Mouse (Mus musculus) monocyte, adult 5-6 weeks (primary cell): Measurements from ENCODE around the gene Ankrd11. TPM values are rescaled to one million over a fixed set of nuclear protein-coding genes. Genes with fewer than 3 reads are reported as not detected.
A peak's percentile ranks its signal among the peaks of the same experiment; 100 is the strongest.

ENCODE experiments used
- ATAC-seq: fragments of 153-309, 156-312 bp; replicated peaks from 2 replicates; pipeline ENCODE4 v1.8.0; 2017; ENCODE audit warnings: mild to moderate bottlenecking; ENCODE audit not compliant: low TSS enrichment, insufficient number of reproducible peaks, severe bottlenecking, poor library complexity, low FRiP score
- total RNA-seq: library from RNA; stranded (forward); fragments of 200-1000, 200-491, 200-594 nt; gene quantifications from 3 replicates; pipeline ENCODE4 v1.2.3, GENCODE M21; 2017

Gene Ankrd11
- total RNA-seq, 1 experiment from 2014 or later: 161 TPM

GRCm38 (mm10) chr8:122983178-122983942 is 58.7 kb downstream of the Ankrd11 start:
- ATAC-seq: no peak

DNA sequence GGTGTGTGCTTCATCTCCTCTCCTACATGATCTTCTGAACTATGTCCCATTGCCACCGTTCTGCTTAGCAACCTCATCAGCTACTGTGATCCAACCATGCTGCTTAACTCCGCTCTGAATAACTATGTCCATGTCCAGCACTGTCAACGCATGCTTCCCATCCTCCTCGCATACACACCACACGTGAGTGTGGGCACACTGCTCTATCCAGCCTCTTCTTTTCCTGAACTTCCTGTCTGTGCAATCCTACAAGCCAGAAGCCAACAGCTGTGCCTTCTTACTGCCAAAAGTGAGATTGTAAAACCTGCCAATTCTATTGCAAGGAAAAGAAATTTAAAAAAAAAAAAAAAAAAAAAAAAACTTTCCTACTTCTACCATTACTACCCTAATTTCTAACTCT is 60.4 kb downstream of the Ankrd11 start:
- ATAC-seq: no peak

GRCm38 (mm10) chr8:122979865-122980509 is 62.1 kb downstream of the Ankrd11 start:
- ATAC-seq: peak; percentile 66; the same call in 1 of the 2 replicates

GRCm38 (mm10) chr8:122979424-122979823 is 62.7 kb downstream of the Ankrd11 start:
- ATAC-seq: no peak

- ATAC-seq: no peak
Measured at GRCm38 (mm10) chr8:122976046-122976445, 66.0 kb downstream of the Ankrd11 start.

GRCm38 (mm10) chr8:122969964-122970620 is 72.0 kb downstream of the Ankrd11 start:
- no peak for ATAC-seq

DNA sequence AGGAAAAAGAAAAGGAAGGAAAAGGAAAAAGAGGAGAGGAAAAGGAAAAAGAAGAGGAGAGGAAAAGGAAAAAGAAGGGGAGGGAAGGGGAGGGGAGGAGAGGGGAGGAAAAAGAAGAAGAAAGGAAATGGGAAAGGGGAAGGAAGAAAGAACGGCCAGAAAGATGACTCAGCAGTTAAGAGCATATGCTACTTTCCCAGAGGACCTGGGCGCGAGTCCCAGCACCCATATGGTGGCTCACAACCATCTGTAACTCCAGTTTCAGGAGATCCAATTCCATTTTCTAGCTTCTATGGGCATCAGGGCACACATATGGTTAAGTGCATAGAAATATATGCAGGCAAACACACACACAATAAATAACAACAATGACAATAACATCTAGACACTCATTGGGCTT is 73.9 kb downstream of the Ankrd11 start:
- no peak for ATAC-seq

GRCm38 (mm10) chr8:122966638-122967037 is 75.4 kb downstream of the Ankrd11 start:
- no peak for ATAC-seq

DNA sequence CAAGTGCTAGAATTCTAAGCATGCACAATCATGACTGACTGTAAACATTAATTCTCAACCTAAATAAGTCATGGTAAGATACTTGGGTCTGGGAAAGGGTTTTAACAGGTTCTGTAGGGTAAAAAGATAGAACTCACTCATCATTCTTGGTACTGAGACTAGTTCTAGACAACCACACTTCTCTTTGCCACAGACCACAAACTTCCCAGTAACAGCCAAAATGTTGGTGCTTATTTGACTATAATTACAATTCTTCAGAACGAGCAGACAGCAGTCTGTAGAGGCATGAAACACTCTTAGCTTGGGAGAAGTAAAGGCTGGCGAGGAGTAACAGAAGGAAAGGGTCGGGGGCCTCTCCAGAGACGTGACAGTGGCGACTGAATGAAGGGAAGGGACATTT is 80.0 kb downstream of the Ankrd11 start:
- no peak for ATAC-seq

DNA sequence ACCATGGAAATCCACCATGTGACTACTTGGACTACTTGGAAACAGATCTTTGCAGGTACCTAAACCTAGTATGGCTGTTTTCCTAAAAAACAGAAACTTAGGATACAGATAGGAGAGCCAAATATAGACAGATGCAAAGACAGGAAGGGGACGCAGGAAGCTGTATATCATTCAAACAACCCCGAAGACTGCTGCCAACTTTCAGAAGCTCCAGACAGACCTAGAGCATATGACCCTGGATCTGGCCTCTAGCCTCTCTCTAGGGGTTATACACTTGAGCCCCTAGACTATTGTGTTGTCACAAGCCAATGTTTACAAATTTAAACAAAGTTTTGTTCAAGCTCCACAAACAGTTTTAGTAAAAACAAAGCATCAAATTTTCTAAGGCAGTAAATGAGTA is 80.6 kb downstream of the Ankrd11 start:
- no peak for ATAC-seq

- ATAC-seq: 0 out of 2 replicates have a peak, but pooled peaks have one; percentile 11
Measured at GRCm38 (mm10) chr8:122960932-122961331, 81.1 kb downstream of the Ankrd11 start.

- no peak for ATAC-seq
Measured at GRCm38 (mm10) chr8:122960323-122960722, 81.8 kb downstream of the Ankrd11 start.

DNA sequence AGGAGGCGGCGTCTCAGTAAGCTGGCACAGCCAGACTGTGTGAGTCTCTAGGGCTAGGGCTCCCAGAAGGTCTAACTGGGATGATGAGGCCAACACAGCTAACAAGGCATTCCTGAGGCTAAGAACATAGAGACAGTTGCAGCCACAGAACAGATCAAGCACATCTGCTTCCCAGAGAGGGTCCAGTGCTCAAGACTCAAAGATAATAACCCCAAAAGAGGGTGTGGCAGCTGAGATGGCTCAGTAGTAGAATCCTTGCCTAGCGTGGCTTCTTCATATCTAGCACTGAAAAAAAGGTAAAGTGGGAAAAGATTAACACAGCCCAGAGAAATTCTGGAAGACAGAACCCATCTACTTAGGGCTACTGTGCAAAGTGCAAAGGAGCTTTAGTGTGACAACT is 86.1 kb downstream of the Ankrd11 start:
- no peak for ATAC-seq

DNA sequence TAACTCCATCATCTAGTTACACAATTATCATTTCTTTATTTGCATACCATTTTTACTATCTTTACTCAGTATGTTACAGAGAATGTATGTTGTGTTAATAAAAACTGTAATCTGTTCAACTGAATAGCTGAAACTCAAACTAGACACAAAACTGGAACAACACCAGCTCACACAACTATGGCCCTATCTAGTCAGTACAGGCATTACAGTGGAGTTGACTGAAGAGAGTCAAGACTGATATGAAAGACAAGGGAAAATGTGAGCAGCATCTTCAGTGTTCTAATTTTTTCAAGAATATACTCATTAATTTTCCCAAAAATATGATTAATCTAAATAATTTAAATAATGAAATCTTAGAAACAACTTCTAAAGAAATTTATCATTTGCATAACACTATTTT is 86.9 kb downstream of the Ankrd11 start:
- ATAC-seq: no peak

DNA sequence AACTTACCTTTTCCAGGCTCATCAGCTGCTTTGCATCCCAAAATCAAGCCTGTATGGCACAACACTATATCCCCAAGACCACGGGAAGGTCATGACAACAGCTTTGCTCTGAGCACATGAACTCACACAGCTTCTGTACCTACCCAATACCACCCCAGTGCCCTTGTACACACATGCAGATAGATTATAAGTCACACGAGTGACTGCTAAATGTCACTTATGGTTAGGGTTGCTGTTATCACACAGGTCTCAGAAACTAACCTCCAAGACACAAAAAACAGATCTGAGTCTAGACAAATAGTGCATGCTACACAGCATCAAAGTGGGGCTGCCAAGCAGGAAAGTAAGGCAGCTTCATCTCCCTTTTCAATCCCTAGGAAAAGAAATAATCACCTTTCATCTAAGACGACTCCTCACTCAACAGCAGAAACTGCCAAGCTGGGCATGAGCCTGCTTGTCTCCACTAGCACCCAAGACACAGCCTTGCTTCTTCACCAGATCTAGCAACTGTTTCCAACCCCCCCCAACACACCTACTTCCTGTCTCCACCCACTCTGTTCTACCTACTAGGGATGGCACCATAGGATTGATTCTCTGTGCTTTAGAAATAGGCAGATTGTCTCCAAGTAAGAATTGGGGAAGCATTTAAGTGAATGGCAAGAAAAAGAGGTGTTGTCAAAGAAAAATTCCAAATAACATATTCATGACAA is 87.8 kb downstream of the Ankrd11 start:
- no peak for ATAC-seq

DNA sequence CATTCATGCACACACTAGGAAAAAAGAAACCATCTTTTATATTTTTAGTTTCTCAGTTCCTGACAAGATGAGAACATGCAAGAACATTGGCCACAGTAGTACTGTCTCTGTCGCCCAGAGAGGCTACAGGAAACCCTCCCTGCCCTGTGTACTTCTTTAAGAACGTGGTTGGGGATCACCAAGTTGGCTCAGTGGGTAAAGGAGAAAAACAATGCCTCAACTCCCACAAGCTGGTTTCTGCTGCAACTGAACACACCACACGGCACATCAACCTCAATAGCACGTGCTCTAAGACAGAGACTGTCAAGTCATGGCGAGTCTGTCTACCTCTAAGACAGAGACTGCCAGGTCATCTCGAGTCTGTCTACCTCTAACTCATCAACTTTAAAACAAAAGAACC is 89.0 kb downstream of the Ankrd11 start:
- peak; percentile 58; the same call in 1 of the 2 replicates for ATAC-seq

GRCm38 (mm10) chr8:122951456-122951855 is 90.6 kb downstream of the Ankrd11 start:
- ATAC-seq: no peak

- no peak for ATAC-seq
Measured at GRCm38 (mm10) chr8:122949701-122950100, 92.4 kb downstream of the Ankrd11 start.

DNA sequence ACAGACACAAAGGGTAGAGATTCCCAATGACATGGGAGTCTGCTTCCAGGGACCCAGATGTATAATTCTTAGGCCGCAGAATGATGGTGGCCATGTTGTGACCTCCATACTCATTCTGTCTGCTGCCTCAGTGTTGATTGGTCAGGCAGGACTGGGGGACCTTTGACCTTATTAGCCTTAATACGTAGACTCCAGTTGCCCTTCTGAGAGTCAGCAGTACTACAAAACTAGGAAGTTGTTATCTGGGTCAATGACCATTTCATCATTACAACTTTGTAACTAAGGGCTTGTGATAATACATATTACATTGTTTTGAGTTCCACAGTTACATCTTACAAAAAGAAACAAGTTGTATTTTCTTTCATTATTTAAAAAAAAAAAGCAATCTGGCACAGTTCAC is 96.3 kb downstream of the Ankrd11 start:
- peak; percentile 67 for ATAC-seq
